Mouse (Mus musculus) G1E (cell line): Measurements from ENCODE around the gene Lce1a1.

Experiments used
- CTCF ChIP-seq: IDR thresholded peaks from 2 replicates; pipeline ENCODE4 v1.5.1; 2012; ENCODE audit warnings: low read depth, low read length, inconsistent platforms, mixed read lengths
- GATA1 ChIP-seq: IDR thresholded peaks from 2 replicates; pipeline ENCODE4 v1.6.1; 2012; ENCODE audit warnings: borderline replicate concordance, low read length, inconsistent platforms, mixed read lengths

DNA sequence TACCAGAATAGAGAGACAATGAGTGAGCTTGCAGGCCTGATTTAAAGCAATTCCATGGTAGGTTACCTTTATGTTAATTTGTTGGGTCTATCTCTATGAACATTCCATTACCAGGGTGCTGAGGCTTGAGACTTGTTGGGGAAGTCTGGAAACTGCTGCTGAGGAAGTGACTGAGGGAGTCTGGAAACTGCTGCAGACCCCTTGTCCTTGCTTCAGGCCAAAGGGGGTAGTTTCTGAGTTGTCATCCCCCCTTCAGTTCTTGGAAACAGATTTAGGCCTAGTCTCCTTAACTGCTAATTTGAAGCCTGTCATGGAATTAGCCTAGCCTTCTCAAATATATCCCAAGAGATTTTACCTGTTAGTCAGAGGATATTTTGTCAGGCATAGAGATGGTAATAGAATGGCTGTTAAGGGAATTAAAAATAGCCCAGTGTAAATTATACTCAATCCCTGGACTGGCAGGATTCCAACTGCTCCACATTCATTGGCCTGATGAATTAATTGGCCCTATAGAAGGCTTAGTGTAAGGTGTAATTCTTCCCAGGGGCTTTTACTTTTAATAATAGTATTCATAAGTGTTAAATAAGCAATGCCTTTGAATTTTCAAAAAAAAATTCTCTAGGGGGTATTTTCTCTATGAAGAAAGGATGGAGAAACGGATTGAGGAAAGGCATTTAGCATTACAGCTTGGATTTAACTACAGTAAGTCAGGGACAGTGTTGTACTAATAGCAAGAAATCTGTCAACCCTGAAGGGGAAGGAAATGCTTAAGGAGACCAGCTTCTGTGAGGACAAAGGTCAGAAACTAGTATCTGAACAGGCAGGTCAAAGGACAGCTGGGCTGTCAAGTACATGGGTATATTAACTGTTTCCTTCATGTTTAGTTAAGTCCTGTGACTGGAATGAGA, 10.1 kb downstream of the Lce1a1 start:
- no peak for TF ChIP-seq CTCF
- no peak for TF ChIP-seq GATA1
